In genomic region chr9:96790389-96791007, GRCm38 (mm10) we compare ENCODE assay signal across 14 mouse cellular contexts. TPM values are rescaled to one million over a fixed set of nuclear protein-coding genes. Genes with fewer than 3 reads are reported as not detected.
DNase-seq lines count a peak whose midpoint lies in the region; ATAC-seq and TF ChIP-seq lines count a peak whose summit lies in the region.
"Had no signal": no experiment of that assay in that cellular context is flagged by ENCODE, and none has a peak within 500 bp of the region (broad histone marks: within the 10 kb centered on the region; RNA-seq: fewer than 3 reads in every experiment).

No protein-coding gene starts in this region.

- ATAC-seq in liver, postnatal 0 days = no peak
- no peak for ATAC-seq in liver, embryonic 12.5 days
- ATAC-seq: hindbrain, embryonic 16.5 days had no signal

- peaks cover 2% of the 10 kb centered on the region; the same call in 1 of the 2 replicates for H3K4me1 ChIP-seq in liver, postnatal 0 days (ENCODE audit: insufficient read depth)
- peaks cover 14% of the 10 kb centered on the region; the same call in 1 of the 2 replicates for H3K4me1 ChIP-seq in liver, embryonic 12.5 days

- no peaks in the 10 kb centered on the region for H3K27me3 ChIP-seq in liver, postnatal 0 days (ENCODE audit: insufficient read depth, low read length)
- H3K27me3 ChIP-seq in liver, embryonic 12.5 days (replicated peaks) = no peaks in the 10 kb centered on the region
- H3K27me3 ChIP-seq: embryonic facial prominence, embryonic 15.5 days had no signal

- intact Hi-C loops in left cerebral cortex, postnatal 10 days (cut with DNase I) = no loop called here

- no peaks in the 10 kb centered on the region for H3K36me3 ChIP-seq in liver, postnatal 0 days (replicated peaks; ENCODE audit: insufficient read depth, low read length)
- H3K36me3 ChIP-seq in liver, embryonic 12.5 days = no peaks in the 10 kb centered on the region
- H3K36me3 ChIP-seq: embryonic facial prominence, embryonic 15.5 days; heart, embryonic 10.5 days; limb, embryonic 10.5 days had no signal

- TF ChIP-seq CTCF in liver, postnatal 0 days (IDR thresholded peaks at IDR 0.05; ENCODE audit: low read depth) = peak; percentile 52

- H3K4me2 ChIP-seq in liver, postnatal 0 days (ENCODE audit: low read depth, low read length) = no peak overlapping the region
- H3K4me2 ChIP-seq in liver, embryonic 12.5 days = no peak overlapping the region
- H3K4me2 ChIP-seq: embryonic facial prominence, embryonic 15.5 days had no signal

- WGBS in liver, postnatal 0 days (ENCODE audit: insufficient replicate concordance) = 45% methylated on average over 4 of the region's 4 CpGs
- WGBS in liver, embryonic 12.5 days (ENCODE audit: insufficient replicate concordance) = 27% methylated on average over 4 of the region's 4 CpGs

- H3K9me3 ChIP-seq in liver, postnatal 0 days (ENCODE audit: low read length) = no peaks in the 10 kb centered on the region
- no peaks in the 10 kb centered on the region for H3K9me3 ChIP-seq in liver, embryonic 12.5 days (replicated peaks)
- H3K9me3 ChIP-seq: embryonic facial prominence, embryonic 15.5 days; heart, embryonic 10.5 days; limb, embryonic 10.5 days had no signal

- TF ChIP-seq EP300 in liver, postnatal 0 days (IDR thresholded peaks at IDR 0.05; ENCODE audit: low read depth) = no peak

- H3K27ac ChIP-seq in liver, postnatal 0 days (ENCODE audit: low read depth) = no peak overlapping the region
- no peak overlapping the region for H3K27ac ChIP-seq in liver, embryonic 12.5 days
- H3K27ac ChIP-seq: embryonic facial prominence, embryonic 15.5 days; heart, embryonic 10.5 days; limb, embryonic 10.5 days had no signal

- peak; percentile 76 for DNase-seq in heart, adult 11 months
- DNase-seq in heart, postnatal 4 days = no peak
- DNase-seq in liver, postnatal 0 days = no peak
- peak; percentile 15 for DNase-seq in CD4-positive helper T cell, adult 2 months (ENCODE audit: low read depth, low spot score)
- DNase-seq in ZHBTc4 (ENCODE audit: low read depth, low spot score) = peak; percentile 79
- DNase-seq in left cerebral cortex, postnatal 10 days (ENCODE audit: extremely low spot score in 1 of 2, low spot score in 2 of 2) = no peak
- DNase-seq in cerebellum, postnatal 14 days = no peak
- DNase-seq: cerebellum, adult 9-10 months; spleen, adult 18-20 months had no signal

- no peak overlapping the region for H3K4me3 ChIP-seq in liver, postnatal 0 days (ENCODE audit: low read depth, low read length)
- H3K4me3 ChIP-seq in liver, embryonic 12.5 days = no peak overlapping the region
- H3K4me3 ChIP-seq: embryonic facial prominence, embryonic 15.5 days; heart, embryonic 10.5 days; limb, embryonic 10.5 days had no signal

- no peak overlapping the region for H3K9ac ChIP-seq in liver, postnatal 0 days (replicated peaks)
- H3K9ac ChIP-seq in liver, embryonic 12.5 days = no peak overlapping the region
- H3K9ac ChIP-seq: embryonic facial prominence, embryonic 15.5 days had no signal

RNA-seq across cellular contexts. Expression of gene Zbtb38, which starts 37.9 kb away (rescaled TPM):
- total RNA-seq in heart, postnatal 4 days (2021) = 10 to 100 TPM; 34.6 to 35.2 TPM
- 6.0 and 7.5 TPM in 2 replicates for polyA plus RNA-seq in liver, postnatal 0 days (2015; fragmentation: Nextera tagmentation; extraction: Ambion mirVana)
- 6.8 and 7.0 TPM in 2 replicates for polyA plus RNA-seq in liver, embryonic 12.5 days (2016; fragmentation: Nextera tagmentation; extraction: Ambion mirVana)
- total RNA-seq in left cerebral cortex, postnatal 10 days (2021) = 10 to 100 TPM; 44.6 to 47.5 TPM

Comparison
In these comparisons a context has a peak if more than half of its experiments do, and no peak if none do; other contexts are left out.
1. DNase-seq: peak in heart, adult 11 months (single experiment), CD4-positive helper T cell, adult 2 months (single experiment) and ZHBTc4 (single experiment); none in heart, postnatal 4 days (single experiment), liver, postnatal 0 days (single experiment), left cerebral cortex, postnatal 10 days (0 of 2) and cerebellum, postnatal 14 days (0 of 2).